In genomic region chr14:96681740-96682139, GRCm38 (mm10) we compare ENCODE assay signal across 22 mouse cellular contexts.
DNase-seq lines count a peak whose midpoint lies in the region; ATAC-seq lines count a peak whose summit lies in the region.
"Had no signal": no experiment of that assay in that cellular context is flagged by ENCODE, and none has a peak within 500 bp of the region (broad histone marks: within the 10 kb centered on the region; RNA-seq: fewer than 3 reads in every experiment).

No protein-coding gene starts in this region.

- peak; percentile 30 for DNase-seq in 3T3-L1 (ENCODE audit: low read depth, low spot score)
- peak; percentile 10 for DNase-seq in 416B (ENCODE audit: low read depth)
- DNase-seq in NIH3T3 (ENCODE audit: low read depth): peak; percentile 12
- no peak for DNase-seq in liver, embryonic 11.5 days (ENCODE audit: low spot score)
- DNase-seq in layer of hippocampus, adult 9-11 months: no peak
- DNase-seq: adrenal gland, adult 2 months; adrenal gland, postnatal 10 days; adrenal gland, postnatal 25 days; cerebellum, adult 11 months; cerebellum, adult 18-20 months; cerebellum, adult 8-10 months; cerebellum, adult 9-11 months; cerebellum, postnatal 14 days; cerebellum, postnatal 36 days; embryo, embryonic 11 days; forebrain, postnatal 0 days had no signal

- no peaks in the 10 kb centered on the region for H3K4me1 ChIP-seq in liver, embryonic 11.5 days (replicated peaks; ENCODE audit: control insufficient read depth, insufficient read depth, low read length)
- H3K4me1 ChIP-seq: embryonic facial prominence, embryonic 12.5 days; forebrain, embryonic 13.5 days; forebrain, embryonic 15.5 days had no signal

- 75% methylated on average over 3 of the region's 3 CpGs for WGBS in liver, embryonic 11.5 days

- no peaks in the 10 kb centered on the region for H3K27me3 ChIP-seq in liver, embryonic 11.5 days (replicated peaks; ENCODE audit: control insufficient read depth, insufficient read depth, low read length)
- H3K27me3 ChIP-seq: CH12.LX; embryonic facial prominence, embryonic 12.5 days; forebrain, embryonic 13.5 days; forebrain, embryonic 15.5 days had no signal

- H3K4me3 ChIP-seq in liver, embryonic 11.5 days (ENCODE audit: low read depth, low read length): no peak overlapping the region
- H3K4me3 ChIP-seq: embryonic facial prominence, embryonic 12.5 days; forebrain, embryonic 13.5 days; forebrain, embryonic 15.5 days had no signal

- no peaks in the 10 kb centered on the region for H3K9me3 ChIP-seq in liver, embryonic 11.5 days (ENCODE audit: control insufficient read depth, low read length)
- H3K9me3 ChIP-seq: embryonic facial prominence, embryonic 12.5 days; forebrain, embryonic 13.5 days; forebrain, embryonic 15.5 days; G1E had no signal

- no peaks in the 10 kb centered on the region for H3K36me3 ChIP-seq in liver, embryonic 11.5 days (ENCODE audit: control insufficient read depth, insufficient read depth, low read length)
- H3K36me3 ChIP-seq: embryonic facial prominence, embryonic 12.5 days; forebrain, embryonic 15.5 days; G1E had no signal

- ATAC-seq in liver, embryonic 11.5 days (replicated peaks; ENCODE audit: low FRiP score): no peak
- ATAC-seq: CD4-positive, CD25-positive, alpha-beta regulatory T cell, adult 4 months; forebrain, embryonic 13.5 days; forebrain, embryonic 15.5 days; forebrain, postnatal 0 days had no signal

- H3K27ac ChIP-seq in liver, embryonic 11.5 days (ENCODE audit: low read depth, low read length): no peak overlapping the region
- H3K27ac ChIP-seq: embryonic facial prominence, embryonic 12.5 days; forebrain, embryonic 13.5 days; forebrain, embryonic 15.5 days had no signal

- no peak overlapping the region for H3K4me2 ChIP-seq in liver, embryonic 11.5 days
- H3K4me2 ChIP-seq: embryonic facial prominence, embryonic 12.5 days; forebrain, embryonic 13.5 days; forebrain, embryonic 15.5 days had no signal

- no peak overlapping the region for H3K9ac ChIP-seq in liver, embryonic 11.5 days (ENCODE audit: low read depth, low read length)
- H3K9ac ChIP-seq: embryonic facial prominence, embryonic 12.5 days; forebrain, embryonic 13.5 days; forebrain, embryonic 15.5 days; forebrain, postnatal 0 days had no signal

Comparison
In these comparisons a context has a peak if more than half of its experiments do, and no peak if none do; other contexts are left out.
1. DNase-seq: peak in 3T3-L1 (single experiment), 416B (single experiment) and NIH3T3 (single experiment); none in liver, embryonic 11.5 days (single experiment) and layer of hippocampus, adult 9-11 months (single experiment).